Mouse (Mus musculus): ENCODE results near the gene Fcho1. TPM values are rescaled to one million over a fixed set of nuclear protein-coding genes. Genes with fewer than 3 reads are reported as not detected.
"Not testable (repeated sequence)": the region's sequence is repeated elsewhere in the genome, so short reads cannot be mapped to it uniquely, and the experiment has no call there.

The Fcho1 gene
- total RNA-seq (2021): 1 to 10 TPM in 1 of 2 experiments, under 1 TPM in 1; 0.79 to 2.4 TPM
- long read RNA-seq, experiment 1: 0 reads
- long read RNA-seq, experiment 2: 0 reads

GRCm38 (mm10) chr8:71725122-71725924, at the start of gene Fcho1:
Gene Fcho1, minus strand, starts transcription at chr8:71725716.
- DNase-seq: peak; percentile 59 to 69

DNA sequence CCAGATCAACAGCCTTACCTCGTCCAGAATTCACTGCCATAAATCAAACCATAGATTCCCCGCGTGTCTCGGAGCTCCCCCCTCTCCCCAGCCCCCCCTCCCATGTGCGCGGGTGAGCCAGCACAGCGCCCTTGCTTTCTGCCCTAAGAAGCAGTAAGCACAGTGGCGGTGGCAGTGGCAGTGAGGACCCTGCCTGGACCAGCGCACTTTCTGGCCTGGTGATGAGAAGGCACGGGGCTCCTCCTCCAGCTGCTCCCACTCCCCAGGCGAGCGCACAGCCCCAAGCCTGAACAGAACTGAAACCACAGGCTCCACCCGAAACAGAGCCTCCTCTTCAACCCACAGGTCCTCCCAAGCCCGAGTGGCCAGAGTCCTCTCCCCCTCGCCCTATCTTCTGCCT, 45.8 kb upstream of the Fcho1 start:
- DNase-seq: no peak

GRCm38 (mm10) chr8:71758816-71759215, 33.3 kb upstream of the Fcho1 start:
- DNase-seq: no peak

DNA sequence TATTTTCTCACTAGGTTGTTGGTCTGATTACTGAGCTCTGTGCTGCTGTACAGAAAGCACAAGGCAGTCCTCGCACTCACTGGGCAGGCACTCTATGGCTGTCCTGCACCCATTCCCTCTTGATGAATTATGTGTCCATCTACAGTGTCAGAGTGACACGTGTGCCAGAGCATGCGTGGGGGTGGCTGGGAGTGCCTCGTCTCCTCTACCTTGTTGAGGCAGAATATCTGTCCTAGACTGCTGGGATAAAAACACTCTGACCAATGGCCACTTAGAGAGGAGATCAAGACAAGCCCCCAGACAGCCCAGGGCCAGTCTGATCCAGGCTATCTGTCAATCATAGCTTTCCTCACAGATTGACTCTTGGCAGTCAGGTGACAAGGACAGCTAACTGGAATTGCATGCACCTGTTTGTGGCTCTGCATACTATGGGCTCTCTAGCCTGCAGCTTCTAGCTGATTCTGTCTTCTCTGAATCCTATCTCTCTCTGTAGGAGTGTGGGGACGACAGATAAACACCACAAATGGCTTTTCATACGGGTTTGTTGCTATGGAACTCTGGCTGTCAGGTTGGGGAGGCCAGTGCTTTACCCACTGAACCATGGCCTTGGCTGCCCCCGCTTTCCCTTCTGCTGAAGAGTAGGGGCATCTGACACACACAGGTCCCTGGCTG, 27.5 kb upstream of the Fcho1 start:
- not testable (repeated sequence) for DNase-seq

- DNase-seq: not testable (repeated sequence)
Observed at GRCm38 (mm10) chr8:71752263-71752662, 26.7 kb upstream of the Fcho1 start.

DNA sequence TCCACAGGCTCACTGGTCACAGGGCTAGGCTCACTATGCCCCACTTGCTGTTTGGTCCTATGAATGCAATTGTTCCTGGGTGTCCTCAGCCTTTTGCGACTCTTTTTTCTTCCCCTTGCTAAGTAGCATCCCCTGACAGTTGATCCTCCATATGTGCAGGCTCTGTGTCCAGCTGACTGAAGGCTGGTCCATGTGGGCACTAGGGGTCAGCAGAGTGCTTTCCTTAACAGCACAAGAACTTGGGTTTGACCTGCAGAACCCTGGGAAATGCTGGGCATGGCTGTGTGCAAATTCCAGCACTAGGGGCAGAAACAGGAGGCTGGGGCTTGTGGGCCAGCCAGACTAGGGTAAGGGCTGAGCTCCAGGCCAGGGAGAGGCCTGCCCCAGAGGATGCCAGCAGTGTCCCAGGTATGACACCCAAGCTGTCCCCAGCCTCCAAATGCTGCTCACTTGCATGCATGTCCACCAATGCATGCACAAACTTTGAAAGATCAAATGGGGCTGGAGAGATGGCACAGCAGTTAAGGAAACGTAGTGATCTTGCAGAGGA, 25.9 kb upstream of the Fcho1 start:
- peak; percentile 27 to 45 for DNase-seq

GRCm38 (mm10) chr8:71749321-71750075, 24.0 kb upstream of the Fcho1 start:
- DNase-seq: not testable (repeated sequence)

DNA sequence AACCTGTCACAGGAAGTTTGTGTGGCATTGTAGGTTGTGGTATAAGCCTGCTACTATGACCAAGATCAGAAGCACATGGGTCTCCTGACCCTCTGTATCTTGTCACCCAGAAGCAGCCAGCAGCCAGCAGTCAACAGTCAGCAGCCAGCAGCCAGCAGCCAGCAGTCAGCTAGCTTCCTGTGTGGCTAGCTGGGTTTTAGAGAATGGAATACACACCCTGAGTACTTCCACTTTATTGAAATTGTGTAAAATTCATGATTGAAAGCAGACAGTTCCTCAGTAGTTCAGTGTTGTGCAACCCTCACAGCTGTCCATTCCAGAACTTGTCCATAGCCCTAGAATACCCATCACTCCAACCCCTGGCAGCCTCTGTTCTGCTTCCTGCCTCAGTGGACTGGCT, 21.6 kb upstream of the Fcho1 start:
- not testable (repeated sequence) for DNase-seq

GRCm38 (mm10) chr8:71745322-71745721, 19.8 kb upstream of the Fcho1 start:
- DNase-seq: no peak

GRCm38 (mm10) chr8:71742783-71743182, 17.3 kb upstream of the Fcho1 start:
- DNase-seq: no peak

DNA sequence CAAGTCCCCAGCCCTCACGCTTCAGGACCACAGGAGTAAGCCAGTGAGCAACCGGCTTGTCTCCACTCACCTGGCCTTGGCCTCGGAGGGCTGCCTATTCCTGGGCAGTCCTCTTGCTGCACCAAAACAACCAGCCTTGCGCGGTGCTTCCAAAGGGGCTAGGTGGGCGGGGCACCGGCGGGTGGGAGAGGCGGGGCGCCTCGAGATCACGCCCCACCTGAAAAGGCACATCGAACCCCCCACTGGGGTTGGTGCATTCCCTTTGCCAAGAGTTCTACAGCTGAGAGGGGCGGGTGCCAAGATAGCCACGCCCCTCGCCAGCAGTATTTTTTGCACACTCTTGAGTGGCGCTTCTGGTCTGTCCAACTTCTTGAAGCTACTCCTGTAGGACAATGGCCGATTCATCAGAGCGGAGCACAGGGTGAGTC, 16.2 kb upstream of the Fcho1 start:
- no peak for DNase-seq

DNA sequence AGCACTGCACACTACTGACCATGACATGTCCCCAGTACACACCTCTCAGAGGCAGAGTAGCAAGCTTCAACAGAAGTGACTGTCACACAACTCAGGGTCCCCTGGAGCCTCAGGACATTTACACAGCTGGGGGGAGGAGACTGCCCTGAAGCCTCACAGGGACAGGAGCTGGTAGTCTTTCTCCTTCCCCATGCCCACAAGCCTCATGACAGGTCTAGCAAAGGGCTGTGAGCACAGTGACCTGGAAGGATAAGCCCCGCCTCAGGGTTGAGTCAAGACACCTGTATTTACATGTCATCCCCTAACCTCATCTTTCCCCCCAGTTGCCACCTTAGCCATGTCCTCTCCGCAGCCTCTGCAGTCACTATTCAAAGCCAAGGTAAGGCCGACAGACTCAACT, 15.7 kb upstream of the Fcho1 start:
- no peak for DNase-seq

GRCm38 (mm10) chr8:71738316-71738715, 12.8 kb upstream of the Fcho1 start:
- DNase-seq: not testable (repeated sequence)

- peak; percentile 52 to 70 for DNase-seq
Observed at GRCm38 (mm10) chr8:71731652-71732230, 6.2 kb upstream of the Fcho1 start.

- no peak for DNase-seq
Observed at GRCm38 (mm10) chr8:71728826-71729620, 3.5 kb upstream of the Fcho1 start.

GRCm38 (mm10) chr8:71728240-71728785, 2.8 kb upstream of the Fcho1 start:
- peak in 1 of 2 experiments; percentile 22 for DNase-seq

DNA sequence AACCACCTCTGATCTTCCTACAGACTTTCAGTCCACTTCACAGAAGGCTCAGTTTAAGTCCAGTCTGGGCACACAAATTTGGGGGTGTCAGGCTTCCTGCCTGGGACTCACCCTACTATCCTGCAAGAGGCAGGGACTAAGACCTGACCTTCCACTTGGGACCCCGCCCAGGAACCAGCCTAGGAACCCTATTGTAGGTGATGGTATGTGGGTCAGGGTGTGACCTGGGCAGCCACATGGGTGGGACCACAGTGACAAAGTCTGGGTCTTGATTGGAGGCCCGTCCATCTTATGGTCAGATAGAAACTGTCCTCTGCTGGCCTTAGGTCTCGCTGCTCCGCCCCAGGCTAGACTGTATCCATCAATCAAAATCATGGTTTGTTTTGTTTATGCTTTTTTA, 1.1 kb downstream of the Fcho1 start:
- DNase-seq: no peak

DNA sequence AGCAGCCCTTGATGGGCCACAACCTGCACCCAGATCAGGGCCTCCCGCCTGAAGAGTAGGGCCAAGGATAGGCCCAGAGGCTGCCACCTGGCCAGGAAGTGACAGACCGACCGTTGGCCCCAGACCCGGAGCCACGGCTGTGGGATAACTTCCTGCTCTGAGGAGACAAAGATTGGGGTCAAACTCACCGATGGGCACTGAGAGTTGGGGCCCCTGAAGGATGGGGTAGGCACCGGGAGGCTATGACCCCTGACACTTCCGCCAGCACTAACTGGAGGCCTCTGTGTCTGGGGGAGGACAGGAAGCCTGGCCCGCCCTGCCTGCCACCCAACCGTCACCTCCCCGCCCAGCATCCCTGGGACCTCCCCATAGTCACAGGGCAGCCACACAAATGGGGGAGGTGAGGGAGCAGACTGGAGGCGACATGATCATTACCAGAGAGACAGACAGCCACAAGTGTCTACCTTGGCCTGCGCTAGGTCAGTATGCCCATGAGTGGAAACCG, 2.4 kb downstream of the Fcho1 start:
- no peak for DNase-seq

- DNase-seq: no peak
Observed at GRCm38 (mm10) chr8:71719928-71720457, 5.5 kb downstream of the Fcho1 start.

GRCm38 (mm10) chr8:71719218-71719617, 6.3 kb downstream of the Fcho1 start:
- DNase-seq: peak; percentile 60 to 64

All from heart, adult 18-20 months (tissue).